Mouse (Mus musculus): ENCODE results near the gene Kcnk6.

GRCm38 (mm10) chr7:29244732-29245416, 12.6 kb upstream of the Kcnk6 start:
- TF ChIP-seq CTCF (IDR thresholded peaks at IDR 0.05; ENCODE audit: low read depth) (peak; percentile 76), EP300 (optimal IDR thresholded peaks at IDR 0.05) (no peak)
